Mouse (Mus musculus) forebrain, embryonic 16.5 days (tissue): Measurements from ENCODE around the gene Asb16. TPM values are rescaled to one million over a fixed set of nuclear protein-coding genes. Genes with fewer than 3 reads are reported as not detected.

Experiments used
- ATAC-seq: fragments of 200-750 bp; cut with Nextera tagmentation; 2 replicates; pipeline ENCODE4 v1.8.0; 2017; ENCODE audit warnings: mild to moderate bottlenecking, moderate library complexity
- H3K27ac ChIP-seq: fragments of 300-500 bp; sonication (generic); 2 replicates; pipeline ENCODE4 v1.5.1; 2014; ENCODE audit warnings: low read length, control low read depth
- H3K27me3 ChIP-seq: fragments of 300-500 bp; sonication (generic); replicated peaks from 2 replicates; pipeline ENCODE4 v1.6.1; 2014; ENCODE audit warnings: low read length; ENCODE audit not compliant: control insufficient read depth, insufficient read depth
- H3K36me3 ChIP-seq: fragments of 300-500 bp; sonication (generic); 2 replicates; pipeline ENCODE4 v1.6.1; 2014; ENCODE audit not compliant: control insufficient read depth, insufficient read depth
- H3K4me1 ChIP-seq: fragments of 300-500 bp; sonication (generic); replicated peaks from 2 replicates; pipeline ENCODE4 v1.6.1; 2014; ENCODE audit warnings: low read length; ENCODE audit not compliant: control insufficient read depth, insufficient read depth
- H3K4me2 ChIP-seq: fragments of 300-500 bp; sonication (generic); 2 replicates; pipeline ENCODE4 v1.6.1; 2014; ENCODE audit warnings: mild to moderate bottlenecking, low read length, control low read depth
- H3K4me3 ChIP-seq: fragments of 300-500 bp; sonication (generic); replicated peaks from 2 replicates; pipeline ENCODE4 v1.5.1; 2014; ENCODE audit warnings: mild to moderate bottlenecking, low read length, control low read depth
- H3K9ac ChIP-seq: fragments of 300-500 bp; sonication (generic); replicated peaks from 2 replicates; pipeline ENCODE4 v1.6.1; 2014; ENCODE audit warnings: low read depth, low read length, control low read depth
- H3K9me3 ChIP-seq: fragments of 300-500 bp; sonication (generic); 2 replicates; pipeline ENCODE4 v1.6.1; 2016; ENCODE audit warnings: low read length; ENCODE audit not compliant: control insufficient read depth
- WGBS: fragments of 180-500 bp; shearing (Covaris S2); extraction: QIAGEN DNeasy Blood & Tissue Kit; methylation state at CpG from one replicate; pipeline ENCODE4 v1.1.7; 2014; 5-methylcytosine and 5-hydroxymethylcytosine counted together
- polyA plus RNA-seq: library from polyadenylated mRNA; unstranded; fragments of >200 nt; fragmentation: Nextera tagmentation; extraction: Ambion mirVana; gene quantifications from 2 replicates; pipeline ENCODE4 v1.2.1, GENCODE M21; 2015

Gene Asb16
- polyA plus RNA-seq, 1 experiment from 2014 or later = not detected

DNA sequence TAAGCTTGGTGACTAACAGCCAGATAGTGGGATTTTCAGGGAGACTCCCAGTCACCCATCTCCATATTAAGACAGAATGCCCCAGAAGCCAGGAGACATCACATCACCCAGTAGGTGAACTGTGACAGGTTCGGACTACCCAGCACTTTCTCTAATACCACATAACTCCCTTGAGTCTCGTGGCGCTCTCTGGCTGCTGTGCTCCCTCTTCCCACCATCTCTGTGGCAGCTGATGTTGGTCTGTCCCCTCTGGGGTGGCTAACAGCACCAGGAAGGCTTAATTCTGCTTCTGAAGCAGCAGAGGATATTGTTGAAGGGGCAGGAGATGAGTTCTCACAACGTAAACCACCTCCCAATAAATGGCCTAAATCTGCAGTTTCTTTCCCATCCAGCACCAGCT is 43.4 kb downstream of the Asb16 start:
- no peaks in the 10 kb centered on the region for H3K9me3 ChIP-seq
- no peak for ATAC-seq
- H3K4me3 ChIP-seq = no peak overlapping the region
- no peak overlapping the region for H3K9ac ChIP-seq
- no peak overlapping the region for H3K27ac ChIP-seq
- WGBS = 85% methylated on average over 4 of the region's 4 CpGs
- H3K4me2 ChIP-seq = no peak overlapping the region
- H3K27me3 ChIP-seq = no peaks in the 10 kb centered on the region
- peaks cover 34% of the 10 kb centered on the region; the same call in 1 of the 2 replicates for H3K36me3 ChIP-seq
- H3K4me1 ChIP-seq = peaks cover 25% of the 10 kb centered on the region

DNA sequence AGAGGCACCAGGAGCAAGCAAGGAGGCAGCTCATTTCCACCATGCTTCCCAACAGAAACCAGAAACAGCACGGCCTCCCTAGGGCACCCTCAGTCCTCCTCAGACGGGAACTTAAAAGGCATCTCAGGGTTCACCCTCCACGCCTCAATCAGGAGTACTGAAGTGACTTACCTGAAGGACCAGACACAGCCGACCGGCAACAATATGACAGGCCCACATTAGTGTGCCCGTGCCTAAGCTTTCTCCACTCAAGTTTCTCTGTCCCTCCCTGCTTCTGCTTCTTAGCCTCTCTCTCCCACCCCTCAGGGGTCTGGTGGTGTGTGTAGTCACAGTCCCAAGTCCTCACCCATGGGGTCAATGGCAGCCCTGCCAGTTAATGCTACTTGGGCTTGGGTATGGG is 44.0 kb downstream of the Asb16 start:
- H3K4me1 ChIP-seq = peaks cover 25% of the 10 kb centered on the region
- H3K27me3 ChIP-seq = no peaks in the 10 kb centered on the region
- H3K4me2 ChIP-seq = no peak overlapping the region
- H3K9me3 ChIP-seq = no peaks in the 10 kb centered on the region
- no peak overlapping the region for H3K4me3 ChIP-seq
- ATAC-seq = no peak
- no peak overlapping the region for H3K27ac ChIP-seq
- H3K9ac ChIP-seq = no peak overlapping the region
- 84% methylated on average over 6 of the region's 6 CpGs for WGBS
- H3K36me3 ChIP-seq = peaks cover 28% of the 10 kb centered on the region; the same call in 1 of the 2 replicates

DNA sequence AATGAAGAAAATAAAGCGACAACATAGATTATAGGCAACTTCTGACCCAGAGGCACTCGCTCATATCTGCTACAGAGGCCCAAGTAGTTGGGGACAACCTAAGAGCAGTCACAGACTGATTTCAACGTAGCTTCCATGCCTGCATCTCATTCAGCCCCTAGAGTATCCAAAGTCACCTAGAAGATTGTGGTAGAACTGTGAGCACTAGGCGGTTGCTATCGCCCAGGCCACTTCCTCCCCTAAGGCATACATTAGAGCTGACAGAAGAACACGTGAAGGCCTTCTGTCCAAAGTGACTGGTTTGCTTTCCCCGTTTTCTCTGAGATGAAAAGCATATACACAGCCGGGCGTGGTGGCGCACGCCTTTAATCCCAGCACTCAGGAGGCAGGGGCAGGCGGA is 45.8 kb downstream of the Asb16 start:
- Histone ChIP-seq H3K4me3 (no peak overlapping the region), H3K4me1 (peaks cover 17% of the 10 kb centered on the region), H3K4me2 (no peak overlapping the region), H3K27me3 (no peaks in the 10 kb centered on the region), H3K9me3 (no peaks in the 10 kb centered on the region), H3K9ac (no peak overlapping the region), H3K36me3 (peaks cover 22% of the 10 kb centered on the region; the same call in 1 of the 2 replicates), H3K27ac (no peak overlapping the region)
- ATAC-seq = no peak
- WGBS = 88% methylated on average over 12 of the region's 12 CpGs

DNA sequence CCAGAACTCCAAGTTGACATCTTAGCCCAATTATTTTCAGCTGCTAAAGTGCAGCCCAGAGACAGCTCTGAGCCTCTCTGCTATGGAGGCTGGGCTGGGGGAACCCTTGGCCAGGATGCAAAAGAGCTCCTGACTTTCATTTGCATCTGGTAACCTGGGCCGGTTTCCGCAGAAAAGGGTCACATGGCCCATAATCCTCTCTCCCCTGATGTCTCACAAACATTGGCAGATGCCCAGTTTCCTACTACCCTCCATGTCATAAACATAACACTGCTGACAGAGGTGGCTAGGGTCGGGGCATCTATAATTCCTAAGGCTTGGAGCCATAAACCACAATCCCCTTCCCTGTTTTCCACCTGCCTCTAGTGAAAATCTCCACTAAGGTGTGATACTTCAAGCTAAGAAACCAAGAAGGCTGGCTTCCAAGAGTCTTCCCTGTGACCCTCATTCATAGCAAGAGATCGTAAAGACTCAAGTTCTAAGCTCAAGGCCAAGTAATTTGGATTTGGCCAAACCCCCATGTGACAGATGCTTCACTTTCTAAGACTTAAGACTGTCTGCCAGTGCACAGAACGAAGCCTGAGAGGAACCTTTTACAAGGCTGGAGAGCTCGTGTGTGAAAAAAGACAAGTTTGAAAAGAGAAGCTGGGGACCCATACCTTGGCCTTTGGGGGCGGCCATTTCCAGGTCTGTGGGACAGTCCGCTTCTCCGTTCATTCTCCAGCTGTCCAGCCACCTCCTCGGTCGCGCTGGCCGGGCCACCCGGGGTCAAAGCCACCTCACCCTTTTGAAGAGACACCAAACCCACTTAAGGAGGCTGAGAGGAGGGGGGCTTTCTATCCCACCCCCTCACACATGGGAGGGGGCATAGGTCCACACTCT is 47.4 kb downstream of the Asb16 start:
- ATAC-seq = no peak
- Histone ChIP-seq H3K36me3 (peaks cover 22% of the 10 kb centered on the region; the same call in 1 of the 2 replicates), H3K4me3 (peak overlapping the region; percentile 93), H3K27ac (peak overlapping the region; percentile 99), H3K4me1 (peaks cover 18% of the 10 kb centered on the region), H3K4me2 (peak overlapping the region; percentile 66), H3K9ac (peak overlapping the region; percentile 99), H3K9me3 (no peaks in the 10 kb centered on the region), H3K27me3 (no peaks in the 10 kb centered on the region)
- WGBS = 9% methylated on average over 14 of the region's 14 CpGs

DNA sequence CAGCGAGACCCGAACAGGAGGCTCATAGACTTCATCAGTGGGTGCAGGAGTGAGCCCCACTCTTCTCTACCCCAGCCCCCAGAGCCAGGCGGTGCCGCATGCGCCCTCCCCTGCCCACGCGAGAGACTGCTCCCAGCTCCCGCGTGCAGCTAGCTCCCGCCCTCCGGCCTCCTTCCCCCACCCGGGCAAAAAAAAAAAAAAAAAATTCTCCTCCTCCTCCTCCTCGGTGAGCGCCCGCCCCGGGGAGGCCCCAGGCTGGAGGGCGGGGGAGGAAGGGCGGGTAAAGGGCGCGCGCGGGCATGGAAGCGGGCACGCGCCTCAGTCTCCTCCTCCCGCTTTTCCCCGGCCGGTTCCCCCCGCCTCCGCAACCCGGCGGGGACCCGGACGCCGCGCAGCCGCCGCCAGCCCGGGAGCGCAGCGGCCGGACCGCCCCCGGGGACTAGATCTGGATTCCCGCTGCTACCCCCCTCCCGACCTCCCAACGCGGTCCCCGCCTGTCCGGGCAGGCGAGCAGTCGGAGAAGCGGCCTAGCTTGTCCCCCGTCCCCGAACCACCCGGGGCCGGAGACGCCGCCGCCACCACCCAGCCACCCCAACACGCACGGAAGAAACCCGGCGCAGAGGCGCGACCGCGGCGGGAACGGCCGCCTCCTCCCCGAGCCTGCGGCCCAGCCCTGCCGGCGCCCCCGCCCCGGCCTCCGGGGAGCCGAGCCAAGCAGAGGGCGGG is 48.2 kb downstream of the Asb16 start:
- WGBS = 0% methylated on average over 61 of the region's 80 CpGs
- H3K9ac ChIP-seq = peak overlapping the region; percentile 99
- H3K27ac ChIP-seq = peak overlapping the region; percentile 99
- H3K4me3 ChIP-seq = peak overlapping the region; percentile 93
- H3K36me3 ChIP-seq = peaks cover 22% of the 10 kb centered on the region; the same call in 1 of the 2 replicates
- no peaks in the 10 kb centered on the region for H3K27me3 ChIP-seq
- peak overlapping the region; percentile 66 for H3K4me2 ChIP-seq
- no peaks in the 10 kb centered on the region for H3K9me3 ChIP-seq
- H3K4me1 ChIP-seq = peaks cover 20% of the 10 kb centered on the region
- peak; percentile 32 for ATAC-seq

DNA sequence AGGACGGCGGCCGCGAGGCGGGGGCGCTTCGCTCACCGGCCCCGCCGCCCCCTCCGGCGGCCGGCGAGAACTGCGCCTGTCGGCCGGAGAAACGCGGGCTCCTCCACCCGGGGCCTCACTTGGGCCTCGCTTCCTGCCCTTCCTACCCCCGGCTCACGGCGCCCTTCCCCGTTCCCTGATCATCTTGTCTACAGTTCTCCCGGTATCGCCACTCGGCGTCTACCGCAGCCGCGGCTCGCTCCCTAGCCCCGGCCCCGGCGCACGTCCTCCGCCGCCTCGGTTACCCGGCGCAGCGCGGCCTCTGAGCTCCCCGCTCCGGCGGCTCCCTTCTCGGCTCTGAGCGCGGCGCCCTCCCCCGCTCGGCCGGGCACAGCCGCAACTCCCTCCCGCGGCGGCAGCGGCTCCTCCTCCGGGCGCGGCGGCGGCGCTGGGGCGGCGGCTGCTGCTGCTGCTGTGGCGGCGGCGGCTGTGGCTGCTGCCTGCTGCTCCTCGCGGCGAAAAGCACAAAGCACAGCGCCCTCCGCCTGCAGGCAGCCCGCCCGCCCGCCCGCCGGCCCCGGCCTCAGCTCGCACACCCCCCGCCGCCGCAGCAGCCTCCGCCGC is 48.9 kb downstream of the Asb16 start:
- WGBS = 1% methylated on average over 54 of the region's 87 CpGs
- Histone ChIP-seq H3K9me3 (no peaks in the 10 kb centered on the region), H3K27ac (peak overlapping the region; percentile 99), H3K27me3 (no peaks in the 10 kb centered on the region), H3K36me3 (peaks cover 18% of the 10 kb centered on the region; the same call in 1 of the 2 replicates), H3K4me3 (peak overlapping the region; percentile 93), H3K4me2 (peak overlapping the region; percentile 66), H3K4me1 (peaks cover 20% of the 10 kb centered on the region), H3K9ac (peak overlapping the region; percentile 99)
- ATAC-seq = peak; percentile 11

DNA sequence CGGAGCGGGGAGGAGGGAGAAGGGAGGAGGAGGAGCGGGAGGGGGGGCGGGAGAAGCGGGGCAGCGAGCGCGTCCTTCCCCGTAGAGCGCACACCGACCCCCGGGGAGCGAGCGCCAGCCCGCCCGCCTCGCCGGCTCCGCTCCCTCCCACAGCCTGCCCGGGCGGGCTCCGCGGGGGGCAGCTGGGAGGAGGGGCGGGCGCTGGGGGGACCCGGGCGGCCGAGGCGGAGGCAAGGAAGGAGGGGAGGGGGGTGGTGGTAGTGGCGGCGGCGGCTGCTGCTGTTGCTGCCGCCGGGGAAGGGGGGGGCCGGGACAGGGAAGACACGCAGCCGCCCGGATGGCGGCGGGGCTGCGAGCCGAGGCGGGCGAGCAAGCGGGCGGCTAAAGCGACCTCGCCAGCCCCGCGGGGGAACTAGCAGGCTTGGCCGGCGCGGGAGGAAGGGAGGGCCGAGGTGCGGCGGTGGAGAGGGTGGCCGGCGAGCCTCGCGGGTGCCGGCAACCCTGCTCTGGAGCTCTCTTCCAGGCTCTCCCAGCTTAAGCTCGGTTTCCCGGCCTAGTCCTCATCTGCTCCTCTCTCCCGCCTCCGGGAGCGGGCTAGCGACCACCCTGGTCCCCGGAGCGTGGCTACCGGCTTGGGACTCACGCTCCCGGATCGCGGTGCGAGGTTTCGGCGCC is 49.5 kb downstream of the Asb16 start:
- peak; percentile 31 for ATAC-seq
- peak overlapping the region; percentile 99 for H3K27ac ChIP-seq
- 0% methylated on average over 39 of the region's 77 CpGs for WGBS
- H3K36me3 ChIP-seq = peaks cover 12% of the 10 kb centered on the region; the same call in 1 of the 2 replicates
- H3K4me2 ChIP-seq = peak overlapping the region; percentile 66
- H3K27me3 ChIP-seq = no peaks in the 10 kb centered on the region
- peaks cover 23% of the 10 kb centered on the region for H3K4me1 ChIP-seq
- peak overlapping the region; percentile 99 for H3K9ac ChIP-seq
- H3K9me3 ChIP-seq = no peaks in the 10 kb centered on the region
- peak overlapping the region; percentile 93 for H3K4me3 ChIP-seq

DNA sequence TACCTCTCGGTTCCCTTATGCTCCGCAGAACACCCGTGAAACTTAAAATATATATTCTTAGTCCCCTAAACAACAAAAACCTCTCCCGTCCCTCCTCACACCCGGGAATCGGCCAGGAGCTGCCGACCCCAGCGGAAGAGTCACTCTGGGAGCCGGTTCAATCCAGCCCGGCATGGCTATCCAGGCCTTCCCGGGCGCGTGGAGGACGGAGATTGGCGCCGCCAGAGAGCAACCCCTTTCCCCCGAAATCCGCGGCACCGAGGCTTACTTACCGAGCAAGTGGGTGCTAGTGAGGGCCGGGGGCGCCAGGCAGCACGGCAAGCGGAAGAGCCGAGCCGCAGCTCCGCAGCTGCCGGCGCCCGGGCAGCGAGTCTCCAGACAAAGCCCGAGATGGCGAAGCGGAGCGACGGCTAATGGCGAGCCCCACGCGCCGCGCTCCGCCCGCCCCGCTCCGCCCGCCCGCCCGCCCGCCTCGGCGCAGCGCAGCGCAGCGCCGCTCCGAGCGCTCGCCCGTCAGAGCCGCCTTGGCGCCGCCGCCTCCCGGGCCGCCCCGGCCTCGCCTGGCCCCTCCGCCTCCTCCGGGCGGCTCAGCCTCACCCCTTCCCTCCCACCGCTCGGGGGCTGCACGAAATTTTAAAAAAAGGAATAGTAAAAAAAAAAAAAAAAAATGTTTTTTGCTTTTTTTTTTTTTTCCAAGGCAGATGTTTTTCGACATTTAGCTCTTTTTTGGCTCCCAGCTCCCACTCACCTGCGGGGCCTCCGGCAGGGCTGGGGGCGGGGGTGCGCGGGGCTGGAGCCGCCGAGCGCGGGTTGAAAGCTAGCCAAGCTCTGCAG is 50.2 kb downstream of the Asb16 start:
- Histone ChIP-seq H3K36me3 (peaks cover 4% of the 10 kb centered on the region; the same call in 1 of the 2 replicates), H3K27me3 (no peaks in the 10 kb centered on the region)
- ATAC-seq = peak; percentile 10; the same call in 1 of the 2 replicates

More for the DNA sequence above, 50.2 kb downstream of the Asb16 start:
- Histone ChIP-seq H3K9me3 (no peaks in the 10 kb centered on the region), H3K27ac (peak overlapping the region; percentile 99), H3K4me2 (peak overlapping the region; percentile 66), H3K9ac (peak overlapping the region; percentile 99), H3K4me3 (peak overlapping the region; percentile 93), H3K4me1 (peaks cover 26% of the 10 kb centered on the region)
- WGBS = under 1% methylated on average over 75 of the region's 84 CpGs
